Mouse (Mus musculus) liver, adult 2 months (tissue): ENCODE data around the gene H2al3. TPM values are rescaled to one million over a fixed set of nuclear protein-coding genes. Genes with fewer than 3 reads are reported as not detected.

Experiments used
- DNase-seq: peaks from one replicate; pipeline ENCODE4 v3.0.0-alpha.2; 2011; ENCODE audit warnings: low read depth, low spot score; ENCODE audit errors: extremely low read depth
- H3K27ac ChIP-seq: fragments of 200-500 bp; replicated peaks from 2 replicates; pipeline ENCODE4 v1.5.1; 2012; ENCODE audit warnings: low read depth, mild to moderate bottlenecking, control low read depth, inconsistent platforms, low read length; ENCODE audit not compliant: insufficient read depth
- H3K27me3 ChIP-seq: fragments of 200-500 bp; 2 replicates; pipeline ENCODE4 v1.6.1; 2012; ENCODE audit warnings: mild to moderate bottlenecking, moderate library complexity, low read length, inconsistent platforms; ENCODE audit not compliant: control insufficient read depth, insufficient read depth
- H3K36me3 ChIP-seq: fragments of 200-500 bp; 2 replicates; pipeline ENCODE4 v1.6.1; 2012; ENCODE audit warnings: low read length, inconsistent platforms; ENCODE audit not compliant: control insufficient read depth, insufficient read depth
- H3K4me1 ChIP-seq: fragments of 200-500 bp; 2 replicates; pipeline ENCODE4 v1.6.1; 2011; ENCODE audit warnings: low read length; ENCODE audit not compliant: control insufficient read depth, insufficient read depth
- H3K4me3 ChIP-seq: fragments of 200-500 bp; 2 replicates; pipeline ENCODE4 v1.5.1; 2011; ENCODE audit warnings: low read depth, mild to moderate bottlenecking, control low read depth, low read length, moderate library complexity; ENCODE audit not compliant: insufficient read depth
- H3K79me2 ChIP-seq: fragments of 200-500 bp; 2 replicates; pipeline ENCODE4 v1.6.1; 2012; ENCODE audit warnings: inconsistent platforms, mild to moderate bottlenecking, low read length, moderate library complexity; ENCODE audit not compliant: control insufficient read depth, insufficient read depth
- H3K9ac ChIP-seq: fragments of 200-500 bp; 2 replicates; pipeline ENCODE4 v1.6.1; 2012; ENCODE audit warnings: low read depth, mild to moderate bottlenecking, control low read depth, inconsistent platforms, low read length
- CTCF ChIP-seq: fragments of 200-500 bp; IDR thresholded peaks from 2 replicates; pipeline ENCODE4 v1.5.1; 2011; ENCODE audit warnings: low read depth, low read length, control low read depth
- POLR2A ChIP-seq: fragments of 200-500 bp; IDR thresholded peaks from 2 replicates; pipeline ENCODE4 v1.6.1; 2011; ENCODE audit warnings: low read length, control low read depth; ENCODE audit not compliant: insufficient read depth; ENCODE audit errors: extremely low read depth
- whole genome bisulfite sequencing: fragments of 180-500 bp; shearing (Covaris S2); methylation state at CpG from one replicate; pipeline ENCODE4 v1.1.7; 2018; 5-methylcytosine and 5-hydroxymethylcytosine counted together
- polyA plus RNA-seq: library from polyadenylated mRNA; depleted of rRNA; stranded (reverse); fragments of >200 nt; gene quantifications from 2 replicates; pipeline ENCODE4 v1.2.3, GENCODE M21; 2012; rRNA removed
- total RNA-seq: library from RNA; depleted of rRNA; stranded (reverse); fragments of >200 nt; gene quantifications from 2 replicates; pipeline ENCODE4 v1.2.3, GENCODE M21; 2014; rRNA removed

Gene H2al3
- total and polyA plus RNA-seq, 2 experiments: 0.37 TPM; not detected in 1

DNA sequence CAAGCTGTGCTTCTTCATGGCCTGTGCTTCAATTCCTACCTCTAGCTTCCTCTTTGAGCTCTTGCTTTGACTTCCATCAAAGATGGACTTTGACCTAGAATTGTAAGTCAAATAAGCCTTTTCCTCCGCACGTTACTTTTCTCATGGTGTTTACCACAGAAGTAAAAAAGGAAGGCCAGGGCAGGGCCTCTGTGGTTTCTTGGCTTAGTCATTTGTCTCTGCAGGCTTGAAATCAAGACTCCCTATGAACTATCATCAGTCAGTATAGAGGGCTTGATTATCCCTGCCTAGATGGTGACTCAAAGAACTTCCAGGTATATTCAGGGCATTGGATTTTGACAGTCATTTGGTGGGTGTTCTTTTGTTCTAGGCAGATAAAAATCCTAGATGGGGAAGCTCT, 26.0 kb downstream of the H2al3 start:
- DNase-seq: no peak
- H3K27ac ChIP-seq: no peak overlapping the region
- H3K36me3 ChIP-seq: no peaks in the 10 kb centered on the region
- H3K9ac ChIP-seq: no peak overlapping the region
- 67% methylated on average over 2 of the region's 2 CpGs for WGBS
- no peak overlapping the region for H3K4me3 ChIP-seq
- H3K79me2 ChIP-seq: no peaks in the 10 kb centered on the region
- no peaks in the 10 kb centered on the region for H3K4me1 ChIP-seq
- no peaks in the 10 kb centered on the region for H3K27me3 ChIP-seq
- TF ChIP-seq POLR2A (no peak), CTCF (no peak)

GRCm38 (mm10) chrX:9885322-9885721, 35.8 kb downstream of the H2al3 start, which contains the start of gene Sytl5:
Gene Sytl5, plus strand, starts transcription at chrX:9885622.
- no peak within 1 kb of the TSS for H3K4me3 ChIP-seq
- H3K9ac ChIP-seq: no peak within 1 kb of the TSS
- H3K4me1 ChIP-seq: no peaks in the 10 kb centered on the region
- no peak within 1 kb of the TSS for H3K27ac ChIP-seq
- no peaks in the 10 kb centered on the region for H3K79me2 ChIP-seq
- TF ChIP-seq POLR2A (no peak), CTCF (no peak)
- 80% methylated on average over 2 of the region's 2 CpGs for WGBS
- DNase-seq: no peak
- no peaks in the 10 kb centered on the region for H3K27me3 ChIP-seq
- no peaks in the 10 kb centered on the region for H3K36me3 ChIP-seq

Other genes starting within 250 kb of the H2al3 start
- gene Dynlt3, start 186.7 kb upstream of the H2al3 start, total RNA-seq: 89.1 and 94.1 TPM in 2 replicates
- gene Dynlt3, start 186.7 kb upstream of the H2al3 start, polyA plus RNA-seq: 10.3 and 29.0 TPM in 2 replicates
- gene Hypm, start 2.8 kb upstream of the H2al3 start, total RNA-seq: 0.40 and 0.83 TPM in 2 replicates
- not detected in 2 replicates for gene Hypm, start 2.8 kb upstream of the H2al3 start, polyA plus RNA-seq
- 2.3 and 5.4 TPM in 2 replicates for gene Sytl5, start 35.9 kb downstream of the H2al3 start, total RNA-seq
- gene Sytl5, start 35.9 kb downstream of the H2al3 start, polyA plus RNA-seq: 0.31 and 0.60 TPM in 2 replicates